Mouse (Mus musculus) MEL (cell line): Measurements from ENCODE around the gene Thada. TPM values are rescaled to one million over a fixed set of nuclear protein-coding genes. Genes with fewer than 3 reads are reported as not detected.

Experiments used
- DNase-seq: peaks from one replicate; pipeline ENCODE4 v3.0.0; 2011; ENCODE audit warnings: low read depth, low spot score
- H3K27ac ChIP-seq: 2 replicates; pipeline ENCODE4 v1.5.1; 2012; ENCODE audit warnings: low read depth, mild to moderate bottlenecking, control low read depth, low read length, moderate library complexity; ENCODE audit not compliant: control insufficient read depth
- H3K27me3 ChIP-seq, 2 experiments: fragments of 150-350 bp in 1 of 2; sonication (generic) in 1 of 2; 2 replicates each; pipeline ENCODE4 v1.6.1; 2012; ENCODE audit warnings: low read length in 2 of 2, mild to moderate bottlenecking in 2 of 2, improper control_type of control experiment in 1 of 2, moderate library complexity in 1 of 2; ENCODE audit not compliant: insufficient read depth in 2 of 2, control insufficient read depth in 1 of 2
- H3K36me3 ChIP-seq, 2 experiments: 2 replicates each; pipeline ENCODE4 v1.6.1; 2012 to 2014; ENCODE audit warnings: low read length in 2 of 2, improper control_type of control experiment in 1 of 2, inconsistent platforms in 1 of 2, mild to moderate bottlenecking in 1 of 2; ENCODE audit not compliant: insufficient read depth in 2 of 2, control insufficient read depth in 1 of 2
- H3K4me1 ChIP-seq, 2 experiments: fragments of 150-350 bp in 1 of 2; sonication (generic) in 1 of 2; 2 replicates each; pipeline ENCODE4 v1.6.1; 2012; ENCODE audit warnings: low read length in 2 of 2, improper control_type of control experiment in 1 of 2, mild to moderate bottlenecking in 1 of 2; ENCODE audit not compliant: insufficient read depth in 2 of 2, control insufficient read depth in 1 of 2
- H3K4me3 ChIP-seq, 2 experiments: fragments of 150-350 bp in 1 of 2; sonication (generic) in 1 of 2; 2 replicates each; pipeline ENCODE4 v1.5.1; 2012; ENCODE audit warnings: low read depth in 2 of 2, low read length in 2 of 2, mild to moderate bottlenecking in 2 of 2, moderate library complexity in 2 of 2, control low read depth in 1 of 2, improper control_type of control experiment in 1 of 2; ENCODE audit not compliant: control insufficient read depth in 1 of 2, insufficient read depth in 1 of 2
- H3K79me2 ChIP-seq: 2 replicates; pipeline ENCODE4 v1.6.1; 2012; ENCODE audit warnings: mild to moderate bottlenecking, low read length, moderate library complexity; ENCODE audit not compliant: control insufficient read depth, poor library complexity, insufficient read depth
- H3K9ac ChIP-seq: 2 replicates; pipeline ENCODE4 v1.6.1; 2012; ENCODE audit warnings: low read depth, mild to moderate bottlenecking, control low read depth, low read length, moderate library complexity; ENCODE audit not compliant: control insufficient read depth, poor library complexity, severe bottlenecking
- H3K9me3 ChIP-seq: fragments of 150-350 bp; sonication (generic); replicated peaks from 2 replicates; pipeline ENCODE4 v1.6.1; 2012; ENCODE audit warnings: mild to moderate bottlenecking, low read length, improper control_type of control experiment, moderate library complexity; ENCODE audit not compliant: insufficient read depth
- BHLHE40 ChIP-seq: IDR thresholded peaks from 2 replicates; pipeline ENCODE4 v1.6.1; 2012; ENCODE audit warnings: low read depth, mild to moderate bottlenecking, inconsistent platforms, low read length, improper control_type of control experiment, borderline replicate concordance
- CHD2 ChIP-seq: IDR thresholded peaks from 2 replicates; pipeline ENCODE4 v1.6.1; 2011; ENCODE audit warnings: low read length, improper control_type of control experiment
- E2F4 ChIP-seq: IDR thresholded peaks from 2 replicates; pipeline ENCODE4 v1.6.1; 2011; ENCODE audit warnings: low read depth, low read length, improper control_type of control experiment, borderline replicate concordance
- ELF1 ChIP-seq: IDR thresholded peaks from 2 replicates; pipeline ENCODE4 v1.6.1; 2014; ENCODE audit warnings: low read depth, mild to moderate bottlenecking, inconsistent platforms, low read length, improper control_type of control experiment, moderate library complexity
- EP300 ChIP-seq, 2 experiments: IDR thresholded peaks; 2 replicates each; pipeline ENCODE4 v1.6.1; 2011; ENCODE audit warnings: improper control_type of control experiment in 2 of 2, low read length in 2 of 2, low read depth in 1 of 2, mild to moderate bottlenecking in 1 of 2
- ETS1 ChIP-seq: IDR thresholded peaks from 2 replicates; pipeline ENCODE4 v1.6.1; 2012; ENCODE audit warnings: low read depth, mild to moderate bottlenecking, inconsistent platforms, low read length, improper control_type of control experiment, moderate library complexity
- GABPA ChIP-seq: IDR thresholded peaks from 2 replicates; pipeline ENCODE4 v1.6.1; 2012; ENCODE audit warnings: low read depth, mild to moderate bottlenecking, inconsistent platforms, low read length, improper control_type of control experiment, moderate library complexity
- GATA1 ChIP-seq: IDR thresholded peaks from 2 replicates; pipeline ENCODE4 v1.6.1; 2011; ENCODE audit warnings: low read depth, low read length, improper control_type of control experiment
- HCFC1 ChIP-seq: IDR thresholded peaks from 2 replicates; pipeline ENCODE4 v1.6.1; 2012; ENCODE audit warnings: low read depth, mild to moderate bottlenecking, inconsistent platforms, low read length, improper control_type of control experiment, moderate library complexity
- JUND ChIP-seq: IDR thresholded peaks from 2 replicates; pipeline ENCODE4 v1.6.1; 2011; ENCODE audit warnings: low read depth, mild to moderate bottlenecking, improper control_type of control experiment, low read length
- KAT2A ChIP-seq: conservative IDR thresholded peaks from 2 replicates; pipeline ENCODE4 v1.6.1; 2012; ENCODE audit warnings: low read depth, low read length, improper control_type of control experiment, inconsistent platforms
- MAX ChIP-seq: IDR thresholded peaks from 2 replicates; pipeline ENCODE4 v1.6.1; 2011; ENCODE audit warnings: low read length, improper control_type of control experiment
- MAZ ChIP-seq: IDR thresholded peaks from 2 replicates; pipeline ENCODE4 v1.6.1; 2012; ENCODE audit warnings: low read depth, mild to moderate bottlenecking, inconsistent platforms, low read length, improper control_type of control experiment
- MXI1 ChIP-seq: IDR thresholded peaks from 2 replicates; pipeline ENCODE4 v1.6.1; 2011; ENCODE audit warnings: mild to moderate bottlenecking, low read depth, low read length, improper control_type of control experiment
- MYB ChIP-seq: IDR thresholded peaks from 2 replicates; pipeline ENCODE4 v1.6.1; 2011; ENCODE audit warnings: mild to moderate bottlenecking, low read depth, low read length, improper control_type of control experiment
- MYC ChIP-seq: IDR thresholded peaks from 2 replicates; pipeline ENCODE4 v1.6.1; 2011; ENCODE audit warnings: low read depth, mild to moderate bottlenecking, low read length, improper control_type of control experiment, moderate library complexity
- NRF1 ChIP-seq: IDR thresholded peaks from 2 replicates; pipeline ENCODE4 v1.6.1; 2014; ENCODE audit warnings: low read depth, mild to moderate bottlenecking, inconsistent platforms, low read length, improper control_type of control experiment, moderate library complexity; ENCODE audit not compliant: poor library complexity, insufficient read depth, severe bottlenecking
- POLR2A ChIP-seq, 2 experiments: IDR thresholded peaks; 2 replicates each; pipeline ENCODE4 v1.6.1; 2011 to 2012; ENCODE audit warnings: low read length in 2 of 2, mild to moderate bottlenecking in 2 of 2, control low read depth in 1 of 2, improper control_type of control experiment in 1 of 2, low read depth in 1 of 2, moderate library complexity in 1 of 2; ENCODE audit not compliant: control insufficient read depth in 1 of 2, insufficient read depth in 1 of 2, poor library complexity in 1 of 2
- POLR2AphosphoS2 ChIP-seq: IDR thresholded peaks from 2 replicates; pipeline ENCODE4 v1.6.1; 2011; ENCODE audit warnings: low read length, improper control_type of control experiment
- POLR2AphosphoS5 ChIP-seq: IDR thresholded peaks from 2 replicates; pipeline ENCODE4 v1.6.1; 2012; ENCODE audit warnings: low read depth, borderline replicate concordance, mild to moderate bottlenecking, inconsistent platforms, low read length, moderate library complexity, mixed read lengths
- RAD21 ChIP-seq: IDR thresholded peaks from 2 replicates; pipeline ENCODE4 v1.6.1; 2011; ENCODE audit warnings: mild to moderate bottlenecking, low read depth, low read length, improper control_type of control experiment
- TAL1 ChIP-seq: IDR thresholded peaks from 2 replicates; pipeline ENCODE4 v1.6.1; 2012; ENCODE audit warnings: mild to moderate bottlenecking, inconsistent platforms, low read length, moderate library complexity, mixed read lengths
- TBP ChIP-seq: IDR thresholded peaks from 2 replicates; pipeline ENCODE4 v1.8.0; 2011; ENCODE audit warnings: low read depth, low read length, improper control_type of control experiment
- TCF12 ChIP-seq: IDR thresholded peaks from 2 replicates; pipeline ENCODE4 v1.6.1; 2014; ENCODE audit warnings: low read depth, mild to moderate bottlenecking, inconsistent platforms, low read length, improper control_type of control experiment, moderate library complexity
- UBTF ChIP-seq: IDR thresholded peaks from 2 replicates; pipeline ENCODE4 v1.6.1; 2012; ENCODE audit warnings: low read depth, mild to moderate bottlenecking, inconsistent platforms, low read length, improper control_type of control experiment, moderate library complexity, borderline replicate concordance; ENCODE audit not compliant: insufficient read depth
- ZKSCAN1 ChIP-seq: IDR thresholded peaks from 2 replicates; pipeline ENCODE4 v1.6.1; 2012; ENCODE audit warnings: low read depth, mild to moderate bottlenecking, inconsistent platforms, low read length, improper control_type of control experiment, moderate library complexity
- ZMIZ1 ChIP-seq: IDR thresholded peaks from 2 replicates; pipeline ENCODE4 v1.6.1; 2012; ENCODE audit warnings: low read depth, mild to moderate bottlenecking, inconsistent platforms, low read length, improper control_type of control experiment, moderate library complexity
- ZNF384 ChIP-seq: IDR thresholded peaks from 2 replicates; pipeline ENCODE4 v1.6.1; 2012; ENCODE audit warnings: low read depth, mild to moderate bottlenecking, inconsistent platforms, low read length, improper control_type of control experiment
- polyA plus RNA-seq, 2 experiments: library from polyadenylated mRNA; stranded (reverse) in 1 of 2; unstranded in 1 of 2; fragments of >175 nt in 1 of 2; fragments of >200 nt in 1 of 2; gene quantifications; 2 replicates each; pipeline versions ENCODE4 v1.2.1 to v1.2.4; 2012; ENCODE audit warnings: low replicate concordance in 2 of 2, low read depth in 1 of 2; ENCODE audit not compliant: insufficient read length in 2 of 2, insufficient read depth in 1 of 2, missing spikeins in 1 of 2
- total RNA-seq: library from RNA; depleted of rRNA; stranded (reverse); fragments of 300-350 nt; gene quantifications from 2 replicates; pipeline ENCODE4 v1.2.3, GENCODE M21; 2012

Gene Thada
- total and polyA plus RNA-seq, 3 experiments: 19.8 to 20.6 TPM; not detected in 1

GRCm38 (mm10) chr17:84206239-84206638 is 259.8 kb downstream of the Thada start:
- Histone ChIP-seq H3K27ac (no peak overlapping the region), H3K36me3 (no peaks in the 10 kb centered on the region; a peak in 1 of 4 replicates), H3K4me3 (no peak overlapping the region)

GRCm38 (mm10) chr17:84204962-84205361 is 261.0 kb downstream of the Thada start:
- Histone ChIP-seq H3K9ac (no peak overlapping the region), H3K27me3 (no peaks in the 10 kb centered on the region), H3K27ac (no peak overlapping the region), H3K36me3 (no peaks in the 10 kb centered on the region; a peak in 2 of 4 replicates), H3K9me3 (no peaks in the 10 kb centered on the region)
- TF ChIP-seq MYB (no peak), GABPA (no peak), ZNF384 (no peak), HCFC1 (no peak), MXI1 (no peak), TAL1 (no peak), ETS1 (no peak), POLR2AphosphoS5 (no peak), POLR2A (IDR thresholded peaks at IDR 0.05; ENCODE audit: control insufficient read depth in 1 of 2, insufficient read depth in 1 of 2, low read depth in 1 of 2, low read length in 2 of 2, poor library complexity in 1 of 2) (no peak), TCF12 (no peak), ELF1 (no peak), E2F4 (no peak), BHLHE40 (no peak)
- TF ChIP-seq, all 39 proteins: peak for 0
- Histone ChIP-seq H3K4me3 (no peak overlapping the region), H3K4me1 (no peaks in the 10 kb centered on the region), H3K79me2 (no peaks in the 10 kb centered on the region)
- DNase-seq: no peak

More at GRCm38 (mm10) chr17:84206239-84206638, 259.8 kb downstream of the Thada start:
- no peak for TF ChIP-seq POLR2AphosphoS2
- no peak for TF ChIP-seq GABPA
- TF ChIP-seq GATA1: no peak
- TF ChIP-seq NRF1: no peak
- no peak for TF ChIP-seq MAX
- TF ChIP-seq MYC: no peak
- TF ChIP-seq MXI1: no peak
- TF ChIP-seq MAZ: no peak
- TF ChIP-seq TBP: no peak
- TF ChIP-seq JUND: no peak
- no peak for TF ChIP-seq RAD21
- TF ChIP-seq ELF1: no peak
- no peak for TF ChIP-seq POLR2A (IDR thresholded peaks at IDR 0.05; ENCODE audit: control insufficient read depth in 1 of 2, insufficient read depth in 1 of 2, low read depth in 1 of 2, low read length in 2 of 2, poor library complexity in 1 of 2)
- no peak for TF ChIP-seq KAT2A
- no peak for TF ChIP-seq EP300 (IDR thresholded peaks at IDR 0.05; ENCODE audit: low read depth in 1 of 2, low read length in 2 of 2)
- TF ChIP-seq ZKSCAN1: no peak
- TF ChIP-seq CHD2: no peak
- no peak for TF ChIP-seq ZMIZ1
- TF ChIP-seq UBTF: no peak
- Histone ChIP-seq H3K27me3 (no peaks in the 10 kb centered on the region), H3K9me3 (no peaks in the 10 kb centered on the region), H3K9ac (no peak overlapping the region), H3K79me2 (no peaks in the 10 kb centered on the region), H3K4me1 (no peaks in the 10 kb centered on the region)
- DNase-seq: no peak
